Mouse (Mus musculus) lung, postnatal 0 days (tissue): Measurements from ENCODE around the gene Col9a3. TPM values are rescaled to one million over a fixed set of nuclear protein-coding genes. Genes with fewer than 3 reads are reported as not detected.

Source experiments
- ATAC-seq: fragments of 200-750 bp; cut with Nextera tagmentation; 2 replicates; pipeline ENCODE4 v1.8.0; 2017; ENCODE audit warnings: moderate library complexity
- DNase-seq: peaks from one replicate; pipeline ENCODE4 v3.0.0-alpha.2; 2016; ENCODE audit warnings: low spot score
- H3K27ac ChIP-seq: fragments of 300-500 bp; sonication (generic); 2 replicates; pipeline ENCODE4 v1.5.1; 2014; ENCODE audit warnings: antibody characterized with exemption, mild to moderate bottlenecking, low read length, mixed read lengths
- H3K27me3 ChIP-seq: fragments of 300-500 bp; sonication (generic); replicated peaks from 2 replicates; pipeline ENCODE4 v1.6.1; 2014; ENCODE audit warnings: low read length, mixed read lengths; ENCODE audit not compliant: insufficient read depth
- H3K36me3 ChIP-seq: fragments of 300-500 bp; sonication (generic); 2 replicates; pipeline ENCODE4 v1.6.1; 2014; ENCODE audit warnings: low read length, mixed read lengths; ENCODE audit not compliant: insufficient read depth
- H3K4me1 ChIP-seq: fragments of 300-500 bp; sonication (generic); 2 replicates; pipeline ENCODE4 v1.6.1; 2014; ENCODE audit warnings: antibody characterized with exemption, low read depth, low read length, mixed read lengths; ENCODE audit not compliant: insufficient read depth
- H3K4me2 ChIP-seq: fragments of 300-500 bp; sonication (generic); replicated peaks from 2 replicates; pipeline ENCODE4 v1.6.1; 2014; ENCODE audit warnings: low read depth, mild to moderate bottlenecking, low read length, moderate library complexity, mixed read lengths
- H3K4me3 ChIP-seq: fragments of 300-500 bp; sonication (generic); 2 replicates; pipeline ENCODE4 v1.5.1; 2014; ENCODE audit warnings: low read depth, low read length
- H3K9ac ChIP-seq: fragments of 300-500 bp; sonication (generic); replicated peaks from 2 replicates; pipeline ENCODE4 v1.6.1; 2014; ENCODE audit warnings: low read depth, mild to moderate bottlenecking
- H3K9me3 ChIP-seq: fragments of 300-500 bp; sonication (generic); 2 replicates; pipeline ENCODE4 v1.6.1; 2016; ENCODE audit warnings: low read length, mixed read lengths
- CTCF ChIP-seq: IDR thresholded peaks from 2 replicates; pipeline ENCODE4 v1.5.1; 2016; ENCODE audit warnings: antibody characterized with exemption, mild to moderate bottlenecking
- EP300 ChIP-seq: IDR thresholded peaks from 2 replicates; pipeline ENCODE4 v1.6.1; 2016; ENCODE audit warnings: antibody characterized with exemption, mild to moderate bottlenecking, control low read depth
- WGBS: fragments of 180-500 bp; shearing (Covaris S2); extraction: QIAGEN DNeasy Blood & Tissue Kit; methylation state at CpG from one replicate; pipeline ENCODE4 v1.1.7; 2014; 5-methylcytosine and 5-hydroxymethylcytosine counted together
- polyA plus RNA-seq: library from polyadenylated mRNA; unstranded; fragments of >200 nt; fragmentation: Nextera tagmentation; extraction: Ambion mirVana; gene quantifications from 2 replicates; pipeline ENCODE4 v1.2.1, GENCODE M21; 2015

Col9a3 gene
- polyA plus RNA-seq, 1 experiment from 2014 or later: 0.33 TPM

GRCm38 (mm10) chr2:180646841-180647240 is 49.3 kb downstream of the Col9a3 start:
- H3K9me3 ChIP-seq: peaks cover 13% of the 10 kb centered on the region
- DNase-seq (no peak), ATAC-seq (no peak)
- no peak overlapping the region for H3K27ac ChIP-seq
- no peak overlapping the region for H3K9ac ChIP-seq
- no peak overlapping the region for H3K4me2 ChIP-seq
- H3K4me3 ChIP-seq: no peak overlapping the region
- TF ChIP-seq CTCF: peak; percentile 19; the same call in 1 of the 2 replicates
- TF ChIP-seq EP300: no peak
- no peaks in the 10 kb centered on the region for H3K4me1 ChIP-seq
- H3K27me3 ChIP-seq: peaks cover 10% of the 10 kb centered on the region; the same call in 1 of the 2 replicates
- H3K36me3 ChIP-seq: no peaks in the 10 kb centered on the region

- Histone ChIP-seq H3K36me3 (no peaks in the 10 kb centered on the region), H3K4me2 (no peak overlapping the region), H3K9me3 (no peaks in the 10 kb centered on the region), H3K27ac (no peak overlapping the region), H3K4me1 (no peaks in the 10 kb centered on the region), H3K9ac (no peak overlapping the region), H3K4me3 (no peak overlapping the region), H3K27me3 (no peaks in the 10 kb centered on the region)
- TF ChIP-seq CTCF (no peak), EP300 (no peak)
- WGBS: 75% methylated on average over 7 of the region's 7 CpGs
- ATAC-seq: no peak
- no peak for DNase-seq
These were observed 57.1 kb downstream of the Col9a3 start for GRCm38 (mm10) chr2:180654666-180655065.

GRCm38 (mm10) chr2:180655150-180655549 is 57.6 kb downstream of the Col9a3 start:
- DNase-seq (no peak), ATAC-seq (no peak)
- TF ChIP-seq CTCF (no peak), EP300 (no peak)
- no peak overlapping the region for H3K9ac ChIP-seq
- no peaks in the 10 kb centered on the region for H3K27me3 ChIP-seq
- H3K4me1 ChIP-seq: no peaks in the 10 kb centered on the region
- H3K27ac ChIP-seq: no peak overlapping the region
- H3K4me3 ChIP-seq: no peak overlapping the region
- H3K36me3 ChIP-seq: no peaks in the 10 kb centered on the region
- no peaks in the 10 kb centered on the region for H3K9me3 ChIP-seq
- WGBS: 71% methylated on average over 6 of the region's 6 CpGs
- H3K4me2 ChIP-seq: no peak overlapping the region

DNA sequence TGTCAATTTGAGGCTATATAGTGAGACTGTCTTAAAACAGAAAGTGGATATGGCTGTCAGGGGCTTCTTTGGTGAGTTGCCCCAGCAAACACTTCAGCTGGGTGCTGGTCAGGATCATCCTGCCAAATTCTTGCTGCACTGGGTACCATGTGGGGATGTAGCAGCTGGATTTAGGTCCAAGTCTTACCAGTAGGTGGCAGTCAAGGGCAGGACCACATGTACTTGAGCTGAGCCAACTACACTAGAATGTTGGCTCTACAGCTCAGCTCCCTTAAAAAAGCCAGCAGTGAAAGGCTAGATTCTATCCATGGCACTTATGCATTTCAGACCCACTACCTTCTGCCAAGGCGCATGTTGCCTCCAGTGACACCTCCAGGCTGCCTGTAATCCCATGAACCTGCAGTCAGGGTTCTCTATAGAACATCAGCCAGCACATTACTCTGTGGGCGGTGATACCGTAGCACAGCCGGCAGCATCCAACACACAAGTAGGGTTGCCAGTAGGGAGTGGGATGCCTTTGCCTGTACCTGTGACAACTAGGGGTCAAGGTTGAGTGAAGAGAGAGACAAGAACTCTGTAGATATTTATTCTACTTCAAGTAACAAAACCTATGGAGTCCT is 59.9 kb downstream of the Col9a3 start:
- no peak for TF ChIP-seq EP300
- TF ChIP-seq CTCF: peak; percentile 90
- Histone ChIP-seq H3K4me3 (no peak overlapping the region), H3K9me3 (no peaks in the 10 kb centered on the region), H3K4me2 (no peak overlapping the region), H3K36me3 (0 out of 2 replicates have a peak, but pooled peaks cover 7% of the 10 kb centered on the region), H3K27ac (no peak overlapping the region), H3K4me1 (no peaks in the 10 kb centered on the region), H3K9ac (no peak overlapping the region), H3K27me3 (no peaks in the 10 kb centered on the region)
- ATAC-seq: peak; percentile 80
- WGBS: 72% methylated on average over 4 of the region's 4 CpGs
- peak; percentile 76 for DNase-seq

DNA sequence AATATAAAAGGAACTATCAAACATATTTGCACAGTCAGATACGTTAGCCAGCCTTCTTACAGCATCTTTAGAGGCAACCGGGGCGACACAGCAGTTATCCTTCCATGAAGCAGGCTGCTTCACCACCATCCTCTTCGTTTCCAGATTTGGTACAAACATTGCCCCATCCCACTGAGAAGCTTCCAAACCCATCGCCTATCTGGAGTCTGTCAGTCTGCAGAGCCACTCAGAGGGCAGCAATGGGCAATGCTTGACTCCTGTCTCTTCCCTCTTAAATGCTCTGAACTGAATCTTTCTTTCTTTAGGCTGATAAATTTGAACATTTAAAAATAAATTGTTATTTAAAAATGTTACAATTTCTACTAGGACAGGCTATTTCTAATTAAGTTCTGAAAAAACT is 60.8 kb downstream of the Col9a3 start:
- H3K4me2 ChIP-seq: no peak overlapping the region
- H3K9ac ChIP-seq: no peak overlapping the region
- H3K27me3 ChIP-seq: no peaks in the 10 kb centered on the region
- ATAC-seq (no peak), DNase-seq (no peak)
- no peaks in the 10 kb centered on the region for H3K4me1 ChIP-seq
- H3K36me3 ChIP-seq: 0 out of 2 replicates have a peak, but pooled peaks cover 7% of the 10 kb centered on the region
- H3K4me3 ChIP-seq: no peak overlapping the region
- no peaks in the 10 kb centered on the region for H3K9me3 ChIP-seq
- WGBS: 89% methylated on average over 5 of the region's 5 CpGs
- H3K27ac ChIP-seq: no peak overlapping the region
- TF ChIP-seq CTCF: no peak
- no peak for TF ChIP-seq EP300

DNA sequence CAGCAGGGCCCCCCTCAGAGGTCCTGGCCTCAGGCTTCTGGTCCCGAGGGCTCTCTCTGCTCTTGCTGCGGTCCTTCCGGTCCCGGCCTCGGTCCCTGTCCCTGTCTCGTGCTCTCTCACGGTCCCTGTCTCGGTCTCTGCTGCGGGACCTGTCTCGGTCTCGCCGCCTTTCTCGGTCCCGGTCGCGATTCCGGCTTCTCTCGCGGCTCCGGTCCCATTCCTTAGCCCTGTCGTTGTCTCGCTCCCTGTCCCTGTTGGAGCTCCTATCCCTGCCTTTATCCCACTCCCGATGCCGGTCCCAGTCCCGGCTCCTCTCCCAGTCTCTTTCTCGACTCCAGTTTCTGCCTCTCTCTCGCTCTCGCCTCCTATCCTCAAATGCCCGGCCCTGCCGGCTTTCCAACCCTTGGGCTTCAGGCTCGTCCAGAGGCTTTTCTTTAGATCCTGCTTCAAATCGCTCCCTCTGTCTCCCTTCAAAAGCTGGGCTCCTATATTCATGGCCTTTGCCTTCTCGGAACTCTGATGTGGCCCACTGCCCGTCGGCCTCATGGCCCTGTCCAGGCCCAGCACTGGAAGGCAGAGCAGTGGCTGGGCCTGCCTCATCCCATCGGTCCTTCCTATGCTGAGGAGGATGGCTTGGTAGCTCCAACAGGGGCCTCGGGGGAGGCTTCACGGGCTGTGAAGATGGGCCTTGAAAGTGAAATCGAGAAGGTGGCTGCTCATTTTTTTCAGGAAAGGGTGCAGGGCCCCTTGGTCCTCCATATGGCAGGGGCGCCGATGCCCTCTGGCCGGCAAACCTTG is 62.0 kb downstream of the Col9a3 start:
- no peak for TF ChIP-seq CTCF
- TF ChIP-seq EP300: no peak
- DNase-seq (no peak), ATAC-seq (no peak)
- Histone ChIP-seq H3K36me3 (0 out of 2 replicates have a peak, but pooled peaks cover 7% of the 10 kb centered on the region), H3K4me3 (no peak overlapping the region), H3K27ac (no peak overlapping the region), H3K9ac (peak overlapping the region; percentile 3; the same call in 1 of the 2 replicates), H3K9me3 (no peaks in the 10 kb centered on the region), H3K27me3 (no peaks in the 10 kb centered on the region), H3K4me1 (no peaks in the 10 kb centered on the region), H3K4me2 (0 out of 2 replicates have a peak overlapping the region, but pooled peaks have one; percentile 0)
- WGBS: 31% methylated on average over 42 of the region's 42 CpGs
